Mouse (Mus musculus): Measurements from ENCODE around the gene Gm42421. TPM values are rescaled to one million over a fixed set of nuclear protein-coding genes. Genes with fewer than 3 reads are reported as not detected.

The Gm42421 gene
- total RNA-seq, 2 experiments from 2014 or later = 0.80 to 3.3 TPM

Other genes starting within 250 kb of the Gm42421 start
- gene Usp42, start 195.9 kb upstream of the Gm42421 start, total RNA-seq (2021) = 10 to 100 TPM; 26.7 to 28.0 TPM
- 10 to 100 TPM; 39.5 to 40.7 TPM for gene Eif2ak1, start 110.4 kb upstream of the Gm42421 start, total RNA-seq (2021)
- under 1 TPM in 1 of 2 experiments, not detected in 1; 0.25 TPM for gene Ankrd61, start 30.5 kb upstream of the Gm42421 start, total RNA-seq (2021)
- gene Aimp2, start 18.3 kb upstream of the Gm42421 start, total RNA-seq (2021) = 10 to 100 TPM; 45.1 to 46.1 TPM
- 10 to 100 TPM; 19.3 to 21.5 TPM for gene Pms2, start 18.2 kb upstream of the Gm42421 start, total RNA-seq (2021)
- 1 to 10 TPM; 5.5 to 6.9 TPM for gene Rsph10b, start 4.9 kb downstream of the Gm42421 start, total RNA-seq (2021)
- 10 to 100 TPM; 50.4 to 55.7 TPM for gene Ccz1, start 86.7 kb downstream of the Gm42421 start, total RNA-seq (2021)
- gene Ocm, start 98.5 kb downstream of the Gm42421 start, total RNA-seq (2021) = under 1 TPM in 1 of 2 experiments, not detected in 1; 0.59 TPM
- gene Lmtk2, start 172.3 kb downstream of the Gm42421 start, total RNA-seq (2021) = 10 to 100 TPM; 83.0 to 91.0 TPM

Measured in layer of hippocampus, postnatal 10 days (tissue).